In genomic region chr8:121905864-121906263, GRCm38 (mm10) we compare ENCODE assay signal across 8 mouse cellular contexts. TPM values are rescaled to one million over a fixed set of nuclear protein-coding genes. Genes with fewer than 3 reads are reported as not detected.
DNase-seq lines count a peak whose midpoint lies in the region; ATAC-seq and TF ChIP-seq lines count a peak whose summit lies in the region.
"Had no signal": no experiment of that assay in that cellular context is flagged by ENCODE, and none has a peak within 500 bp of the region (broad histone marks: within the 10 kb centered on the region; RNA-seq: fewer than 3 reads in every experiment).

No protein-coding gene starts in this region.

- no peak for TF ChIP-seq POLR2A in olfactory bulb, adult 2 months (IDR thresholded peaks at IDR 0.05; ENCODE audit: insufficient read depth, low read depth, low read length)

- H3K36me3 ChIP-seq in lung, embryonic 14.5 days (ENCODE audit: insufficient read depth), result peaks cover 3% of the 10 kb centered on the region; the same call in 1 of the 2 replicates
- no peaks in the 10 kb centered on the region for H3K36me3 ChIP-seq in limb, embryonic 12.5 days

- 12% methylated on average over 5 of the region's 5 CpGs for WGBS in lung, embryonic 14.5 days
- WGBS in limb, embryonic 12.5 days, result 44% methylated on average over 5 of the region's 5 CpGs
- WGBS in olfactory bulb, adult 2 months, result 14% methylated on average over 5 of the region's 5 CpGs

- no peak for TF ChIP-seq CTCF in lung, embryonic 14.5 days (IDR thresholded peaks at IDR 0.05; ENCODE audit: low read depth)
- no peak for TF ChIP-seq CTCF in olfactory bulb, adult 2 months (IDR thresholded peaks at IDR 0.05; ENCODE audit: insufficient read depth, low read depth, low read length)

- no peak overlapping the region for H3K27ac ChIP-seq in lung, embryonic 14.5 days (ENCODE audit: low read depth)
- H3K27ac ChIP-seq in limb, embryonic 12.5 days, result no peak overlapping the region
- H3K27ac ChIP-seq in olfactory bulb, adult 2 months (ENCODE audit: insufficient read depth, low read depth, low read length), result no peak overlapping the region

- peak overlapping the region; percentile 99 for H3K4me2 ChIP-seq in lung, embryonic 14.5 days
- peak overlapping the region; percentile 97 for H3K4me2 ChIP-seq in limb, embryonic 12.5 days

- H3K27me3 ChIP-seq in lung, embryonic 14.5 days (ENCODE audit: insufficient read depth, low read length), result no peaks in the 10 kb centered on the region
- peaks cover 26% of the 10 kb centered on the region for H3K27me3 ChIP-seq in limb, embryonic 12.5 days

- no peaks in the 10 kb centered on the region for H3K9me3 ChIP-seq in lung, embryonic 14.5 days (ENCODE audit: low read depth, low read length)
- H3K9me3 ChIP-seq in limb, embryonic 12.5 days, result no peaks in the 10 kb centered on the region

- peaks cover 9% of the 10 kb centered on the region; the same call in 1 of the 2 replicates for H3K4me1 ChIP-seq in lung, embryonic 14.5 days (ENCODE audit: insufficient read depth)
- peaks cover 36% of the 10 kb centered on the region for H3K4me1 ChIP-seq in limb, embryonic 12.5 days (replicated peaks)
- H3K4me1 ChIP-seq in olfactory bulb, adult 2 months (ENCODE audit: control insufficient read depth, insufficient read depth, low read length), result peaks cover 34% of the 10 kb centered on the region

- no peak for DNase-seq in lung, embryonic 14.5 days
- no peak for DNase-seq in lung, postnatal 10 days
- no peak for DNase-seq in kidney, postnatal 36 days
- no peak for DNase-seq in thymus, postnatal 0 days (ENCODE audit: low spot score)
- DNase-seq: adrenal gland, adult 8-10 months had no signal

- peak overlapping the region; percentile 69 for H3K9ac ChIP-seq in lung, embryonic 14.5 days
- peak overlapping the region; percentile 34; the same call in 1 of the 2 replicates for H3K9ac ChIP-seq in limb, embryonic 12.5 days (replicated peaks)

- H3K4me3 ChIP-seq in lung, embryonic 14.5 days (ENCODE audit: low read depth, low read length), result peak overlapping the region; percentile 80
- peak overlapping the region; percentile 76 for H3K4me3 ChIP-seq in limb, embryonic 12.5 days (replicated peaks)
- peak overlapping the region; percentile 52 for H3K4me3 ChIP-seq in olfactory bulb, adult 2 months (ENCODE audit: insufficient read depth, low read depth, low read length)

- ATAC-seq in lung, embryonic 14.5 days (ENCODE audit: insufficient read depth), result no peak
- peak; percentile 21 for ATAC-seq in erythroblast, adult 5-6 weeks (replicated peaks; ENCODE audit: low FRiP score, poor library complexity, severe bottlenecking)
- ATAC-seq in limb, embryonic 12.5 days (ENCODE audit: insufficient number of reproducible peaks, insufficient read depth, low FRiP score, low TSS enrichment, low read depth), result no peak

RNA-seq across cellular contexts. Expression of gene Slc7a5, which starts 1.6 kb away (rescaled TPM):
- 27.3 and 28.8 TPM in 2 replicates for polyA plus RNA-seq in lung, embryonic 14.5 days (2014; fragmentation: Nextera tagmentation; extraction: Ambion mirVana)
- 137 and 171 TPM in 2 replicates for total RNA-seq in erythroblast, adult 5-6 weeks (2015; ENCODE audit: low replicate concordance)
- total RNA-seq in erythroblast, adult 5-6 weeks (2017; ENCODE audit: low replicate concordance), result 151 and 182 TPM in 2 replicates
- polyA plus RNA-seq in limb, embryonic 12.5 days (2016; fragmentation: Nextera tagmentation; extraction: Ambion mirVana), result 13.4 and 18.2 TPM in 2 replicates
- not detected in 2 replicates for polyA plus RNA-seq in olfactory bulb, adult 2 months (2012; ENCODE audit: insufficient read depth, insufficient read length, low replicate concordance, missing spikeins)
- 15.0 and 16.7 TPM in 2 replicates for polyA plus RNA-seq in thymus, postnatal 0 days (2015; fragmentation: Nextera tagmentation; extraction: Ambion mirVana)

RNA-seq across cellular contexts. Expression of gene Car5a, which starts 38.8 kb away (rescaled TPM):
- polyA plus RNA-seq in lung, embryonic 14.5 days (2014; fragmentation: Nextera tagmentation; extraction: Ambion mirVana), result not detected in 2 replicates
- not detected in 2 replicates for total RNA-seq in erythroblast, adult 5-6 weeks (2015; ENCODE audit: low replicate concordance)
- total RNA-seq in erythroblast, adult 5-6 weeks (2017; ENCODE audit: low replicate concordance), result not detected in 2 replicates
- 0.18 and 0.51 TPM in 2 replicates for polyA plus RNA-seq in limb, embryonic 12.5 days (2016; fragmentation: Nextera tagmentation; extraction: Ambion mirVana)
- polyA plus RNA-seq in olfactory bulb, adult 2 months (2012; ENCODE audit: insufficient read depth, insufficient read length, low replicate concordance, missing spikeins), result not detected in 2 replicates
- polyA plus RNA-seq in thymus, postnatal 0 days (2015; fragmentation: Nextera tagmentation; extraction: Ambion mirVana), result 0.13 and 0.22 TPM in 2 replicates
- total RNA-seq: adrenal gland, adult 8-10 months had no signal

RNA-seq across cellular contexts. Expression of gene Banp, which starts 43.7 kb away (rescaled TPM):
- polyA plus RNA-seq in lung, embryonic 14.5 days (2014; fragmentation: Nextera tagmentation; extraction: Ambion mirVana), result 42.1 and 43.8 TPM in 2 replicates
- 6.1 and 25.0 TPM in 2 replicates for total RNA-seq in erythroblast, adult 5-6 weeks (2015; ENCODE audit: low replicate concordance)
- total RNA-seq in erythroblast, adult 5-6 weeks (2017; ENCODE audit: low replicate concordance), result 20.4 and 45.8 TPM in 2 replicates
- 41.7 and 42.3 TPM in 2 replicates for polyA plus RNA-seq in limb, embryonic 12.5 days (2016; fragmentation: Nextera tagmentation; extraction: Ambion mirVana)
- polyA plus RNA-seq in olfactory bulb, adult 2 months (2012; ENCODE audit: insufficient read depth, insufficient read length, low replicate concordance, missing spikeins), result not detected in 2 replicates
- polyA plus RNA-seq in thymus, postnatal 0 days (2015; fragmentation: Nextera tagmentation; extraction: Ambion mirVana), result 29.4 and 38.9 TPM in 2 replicates

Comparison
In these comparisons a context has a peak if more than half of its experiments do, and no peak if none do; other contexts are left out.
1. RNA of gene Slc7a5, which starts 1.6 kb away (polyA plus RNA-seq): 27.3 to 28.8 TPM in lung, embryonic 14.5 days, 15.0 to 16.7 TPM in thymus, postnatal 0 days and 13.4 to 18.2 TPM in limb, embryonic 12.5 days; not detected in olfactory bulb, adult 2 months; every median in the first group is over 10 times any median in the second.
2. RNA of gene Banp, which starts 43.7 kb away (polyA plus RNA-seq): 42.1 to 43.8 TPM in lung, embryonic 14.5 days, 41.7 to 42.3 TPM in limb, embryonic 12.5 days and 29.4 to 38.9 TPM in thymus, postnatal 0 days; not detected in olfactory bulb, adult 2 months; every median in the first group is over 10 times any median in the second.
3. Peak in every context shown above with its lines, with median percentiles within 50 percentile points of each other: H3K4me3 ChIP-seq.